Mouse (Mus musculus) gastrocnemius, adult 2 months (tissue): Measurements from ENCODE around the gene Gm13090. TPM values are rescaled to one million over a fixed set of nuclear protein-coding genes. Genes with fewer than 3 reads are reported as not detected.

ENCODE experiments used
- DNase-seq: peaks from one replicate; pipeline ENCODE4 v3.0.0; 2022
- H3K27ac ChIP-seq: fragments of 200-600 bp; 2 replicates; pipeline ENCODE4 v1.8.1; 2022; ENCODE audit warnings: mild to moderate bottlenecking
- H3K4me3 ChIP-seq: fragments of 200-600 bp; 2 replicates; pipeline ENCODE4 v1.8.1; 2022; ENCODE audit warnings: mild to moderate bottlenecking, moderate library complexity
- CTCF ChIP-seq: fragments of 200-600 bp; IDR thresholded peaks from 2 replicates; pipeline ENCODE4 v1.8.1; 2022; ENCODE audit warnings: antibody characterized with exemption, mild to moderate bottlenecking, moderate library complexity
- intact Hi-C: fragments of 180-260 bp; cut with DNase I; formaldehyde crosslinking; loops from one replicate; pipeline ENCODE4 v1.15.1; 2025
- long read RNA-seq, 2 experiments: library from polyadenylated mRNA; stranded (forward); transcript quantifications; one replicate each; pipeline ENCODE4 v2.0.0; 2021
- total RNA-seq, 2 experiments: library from RNA; stranded (reverse); gene quantifications; 2 replicates each; pipeline ENCODE4 v1.2.3; 2021

Gene Gm13090
- not detected for total RNA-seq
- long read RNA-seq, experiment 1 = 0 reads
- long read RNA-seq, experiment 2 = 0 reads

GRCm38 (mm10) chr4:151089270-151089669 is at the start of gene Gm13090:
Gm13090 (plus strand) TSS chr4:151089570.
- no peak for DNase-seq
- H3K4me3 ChIP-seq = no peak within 1 kb of the TSS
- H3K27ac ChIP-seq = no peak within 1 kb of the TSS
- intact Hi-C loops = no loop called here
- TF ChIP-seq CTCF = no peak

DNA sequence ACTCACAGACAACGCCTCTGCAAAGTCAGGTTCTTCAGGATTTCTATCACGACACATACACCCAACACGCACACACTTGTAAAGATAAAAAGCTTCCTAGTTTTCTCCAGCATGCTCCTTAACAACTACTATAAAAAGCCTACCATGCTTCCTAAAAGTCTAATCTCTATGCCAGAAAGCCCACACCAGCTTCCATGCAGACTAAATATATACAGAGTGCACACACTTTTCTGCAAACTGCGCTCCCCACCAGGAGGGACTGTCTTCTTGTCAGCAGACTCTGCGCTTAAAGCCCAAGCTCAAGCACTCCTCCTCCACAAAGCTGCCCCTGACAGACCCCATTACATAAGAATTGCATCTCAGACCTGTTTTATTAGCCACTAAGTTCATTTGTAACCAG is 47.9 kb upstream of the Gm13090 start:
- no peak for DNase-seq
- Histone ChIP-seq H3K27ac (peak overlapping the region; percentile 12; the same call in 1 of the 2 replicates), H3K4me3 (peak overlapping the region; percentile 9; the same call in 1 of the 2 replicates)
- no peak for TF ChIP-seq CTCF
- intact Hi-C loops = no loop called here

DNA sequence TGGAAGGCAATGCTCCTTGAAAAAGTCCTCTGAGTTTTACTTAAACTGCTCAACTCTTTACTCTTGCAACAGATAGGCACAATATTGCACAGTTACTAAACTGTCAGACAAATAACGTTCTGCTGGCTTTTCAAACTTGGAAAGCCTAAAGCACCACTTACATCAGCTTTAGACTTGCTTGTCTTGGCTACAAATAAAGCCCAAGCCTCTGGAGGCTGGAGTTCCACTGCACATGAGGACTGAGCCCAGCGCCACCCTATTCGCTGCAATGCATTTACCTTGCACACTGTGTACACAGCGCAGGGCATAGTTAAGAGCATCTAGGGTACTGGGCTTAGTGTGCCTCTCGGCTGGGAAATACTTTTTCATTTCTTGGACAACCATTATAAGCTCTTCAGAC is 46.1 kb upstream of the Gm13090 start:
- no peak for TF ChIP-seq CTCF
- H3K4me3 ChIP-seq = peak overlapping the region; percentile 84
- peak; percentile 50 for DNase-seq
- intact Hi-C loops = no loop called here
- H3K27ac ChIP-seq = peak overlapping the region; percentile 97

GRCm38 (mm10) chr4:151044037-151044943 is 45.1 kb upstream of the Gm13090 start, which contains the start of gene Per3:
Per3 (minus strand) TSS chr4:151044665.
- Histone ChIP-seq H3K4me3 (peak within 1 kb of the TSS; percentile 84), H3K27ac (peak within 1 kb of the TSS; percentile 97)
- no peak for TF ChIP-seq CTCF
- intact Hi-C loops = no loop called here
- peak; percentile 100 for DNase-seq

GRCm38 (mm10) chr4:151044944-151045570 is 44.3 kb upstream of the Gm13090 start:
- TF ChIP-seq CTCF = no peak
- no peak for DNase-seq
- intact Hi-C loops = no loop called here
- Histone ChIP-seq H3K4me3 (peak overlapping the region; percentile 84), H3K27ac (peak overlapping the region; percentile 97)

DNA sequence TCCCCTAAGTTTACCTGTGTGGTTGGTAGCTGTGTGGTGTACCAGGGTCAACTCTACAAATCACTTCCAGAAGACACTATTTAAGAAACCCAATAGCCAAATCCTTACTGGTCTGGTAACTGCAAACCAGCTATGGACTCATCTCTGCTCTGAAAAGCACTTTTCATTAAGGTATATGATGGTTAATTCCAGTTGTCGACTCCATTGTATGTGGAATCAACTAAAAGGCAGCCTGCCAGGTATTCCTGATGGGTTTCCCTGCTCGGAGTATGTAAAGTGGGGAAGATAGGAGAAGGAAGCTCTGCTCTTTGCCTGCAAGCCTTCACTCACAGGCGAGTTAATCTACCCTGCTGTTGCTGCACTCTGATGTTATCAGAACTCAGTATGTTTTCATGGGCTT is 42.8 kb upstream of the Gm13090 start:
- no peak for TF ChIP-seq CTCF
- intact Hi-C loops = no loop called here
- Histone ChIP-seq H3K4me3 (no peak overlapping the region), H3K27ac (no peak overlapping the region)
- DNase-seq = no peak

DNA sequence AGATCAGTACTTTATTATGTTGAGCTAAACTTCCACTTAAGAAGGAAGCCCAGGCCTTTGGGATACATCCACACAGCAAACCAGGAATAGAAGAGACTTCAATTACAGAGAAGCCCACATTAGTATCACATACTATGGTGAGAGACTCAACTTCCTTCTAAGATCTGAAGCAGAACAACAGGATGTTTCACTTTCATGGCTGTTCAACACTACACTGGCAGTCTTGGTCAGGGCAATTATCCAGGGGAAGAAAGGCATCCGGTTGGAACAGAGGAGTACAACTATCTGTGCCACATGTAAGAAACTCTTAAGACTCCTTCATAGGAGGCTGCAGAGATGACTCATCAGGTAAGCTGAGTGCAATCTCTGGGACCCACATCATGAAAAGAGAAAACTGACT is 38.2 kb upstream of the Gm13090 start:
- intact Hi-C loops = no loop called here
- DNase-seq = no peak

GRCm38 (mm10) chr4:151057347-151058321 is 31.7 kb upstream of the Gm13090 start, which contains the start of gene Vamp3:
Vamp3 (minus strand) TSS chr4:151057963.
- intact Hi-C loops = no loop called here
- TF ChIP-seq CTCF = no peak
- H3K27ac ChIP-seq = peak within 1 kb of the TSS; percentile 99
- peak within 1 kb of the TSS; percentile 95 for H3K4me3 ChIP-seq
- DNase-seq = peak; percentile 100

More for the DNA sequence above, 38.2 kb upstream of the Gm13090 start:
- TF ChIP-seq CTCF = no peak
- Histone ChIP-seq H3K27ac (peak overlapping the region; percentile 46), H3K4me3 (no peak overlapping the region)

DNA sequence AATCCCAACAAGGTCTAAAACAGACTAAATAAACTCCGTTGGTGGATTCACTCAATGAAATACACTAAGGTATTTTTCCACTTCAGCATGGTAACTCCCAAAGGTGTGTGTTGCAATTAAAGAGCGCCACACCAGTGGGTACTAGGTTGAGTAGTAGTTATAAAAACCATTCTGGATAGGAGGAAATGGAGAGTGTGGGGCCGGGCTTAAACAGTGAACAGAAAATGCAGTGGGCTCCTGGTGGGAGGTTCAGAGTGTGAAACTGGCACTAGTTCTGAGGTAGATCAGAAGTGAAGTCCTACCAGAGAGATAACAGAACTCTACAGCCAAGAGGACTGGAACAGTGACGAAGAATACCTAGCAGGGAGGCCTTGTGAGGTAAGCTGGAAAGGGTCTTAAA is 30.7 kb upstream of the Gm13090 start:
- Histone ChIP-seq H3K27ac (peak overlapping the region; percentile 99), H3K4me3 (peak overlapping the region; percentile 95)
- intact Hi-C loops = no loop called here
- TF ChIP-seq CTCF = no peak
- DNase-seq = no peak

DNA sequence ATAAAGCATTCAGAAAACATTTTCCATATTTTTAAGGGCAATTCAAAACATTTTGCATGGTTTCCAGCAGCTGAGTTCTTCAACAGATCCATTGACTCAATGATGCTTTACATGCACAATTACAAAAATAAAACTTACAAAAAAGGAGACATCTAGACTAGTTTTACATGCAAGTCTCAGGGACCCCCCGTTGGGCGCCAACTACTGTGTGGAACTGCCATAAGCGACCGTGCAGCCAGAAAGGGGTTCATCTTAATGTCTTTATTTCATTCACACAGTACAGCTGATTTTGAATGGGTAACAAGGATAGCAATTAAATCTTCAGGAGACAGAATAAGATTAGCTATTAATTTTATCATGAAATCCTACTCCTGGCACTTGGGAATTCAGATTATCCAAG is 29.8 kb upstream of the Gm13090 start:
- no peak for DNase-seq
- intact Hi-C loops = no loop called here
- H3K4me3 ChIP-seq = no peak overlapping the region
- no peak overlapping the region for H3K27ac ChIP-seq
- no peak for TF ChIP-seq CTCF

DNA sequence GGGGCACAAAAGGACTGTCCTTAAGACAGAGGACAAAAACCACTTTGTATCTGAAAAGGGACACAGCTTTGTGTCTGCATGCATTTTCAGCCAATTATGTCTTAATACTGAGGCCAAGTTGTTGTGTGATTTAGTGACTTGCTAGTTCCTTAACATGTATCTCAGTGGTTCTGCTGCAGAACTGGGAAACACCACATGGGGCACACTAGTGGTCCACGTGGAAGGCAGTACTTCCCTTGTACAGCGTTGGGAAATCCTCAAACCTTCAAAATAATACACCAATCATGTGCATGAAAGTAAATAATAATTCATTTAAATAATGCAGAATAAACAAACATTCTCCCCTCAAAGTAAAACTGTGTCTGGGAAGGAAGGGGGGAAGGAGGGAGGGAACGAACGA is 20.6 kb upstream of the Gm13090 start:
- H3K27ac ChIP-seq = no peak overlapping the region
- DNase-seq = no peak
- intact Hi-C loops = no loop called here
- TF ChIP-seq CTCF = no peak
- H3K4me3 ChIP-seq = no peak overlapping the region

DNA sequence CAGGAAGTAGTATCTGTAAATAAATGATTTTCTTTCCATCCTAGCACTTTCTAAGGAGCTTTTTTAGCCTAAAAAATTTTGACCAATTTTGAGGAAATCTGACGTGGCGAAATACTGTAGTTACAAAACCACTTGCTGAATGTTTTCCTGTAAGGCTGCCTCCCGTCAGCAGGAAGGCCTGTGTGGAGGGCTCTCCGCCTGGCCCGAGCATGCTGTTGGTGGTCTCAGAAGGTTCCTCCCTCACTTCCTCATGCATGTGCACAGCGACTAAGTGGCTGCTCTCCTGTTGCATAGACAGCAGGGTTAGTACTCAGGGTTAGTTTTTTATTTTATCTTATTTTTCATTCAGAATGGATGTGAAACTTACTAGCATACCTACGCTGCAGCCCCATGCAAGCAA is 18.4 kb upstream of the Gm13090 start:
- intact Hi-C loops = no loop called here
- Histone ChIP-seq H3K27ac (no peak overlapping the region), H3K4me3 (no peak overlapping the region)
- TF ChIP-seq CTCF = no peak
- no peak for DNase-seq
